Mouse (Mus musculus) megakaryocyte, embryonic 14.5 days (primary cell): ENCODE results near the gene Hoxd11.

ENCODE experiments used
- FLI1 ChIP-seq: IDR thresholded peaks from 2 replicates; pipeline ENCODE4 v1.6.1; 2012; ENCODE audit warnings: low read length, inconsistent platforms, mixed read lengths
- GATA1 ChIP-seq: IDR thresholded peaks from 3 replicates; pipeline ENCODE4 v1.6.1; 2012; ENCODE audit warnings: mixed read lengths, low read length, inconsistent platforms, borderline replicate concordance

DNA sequence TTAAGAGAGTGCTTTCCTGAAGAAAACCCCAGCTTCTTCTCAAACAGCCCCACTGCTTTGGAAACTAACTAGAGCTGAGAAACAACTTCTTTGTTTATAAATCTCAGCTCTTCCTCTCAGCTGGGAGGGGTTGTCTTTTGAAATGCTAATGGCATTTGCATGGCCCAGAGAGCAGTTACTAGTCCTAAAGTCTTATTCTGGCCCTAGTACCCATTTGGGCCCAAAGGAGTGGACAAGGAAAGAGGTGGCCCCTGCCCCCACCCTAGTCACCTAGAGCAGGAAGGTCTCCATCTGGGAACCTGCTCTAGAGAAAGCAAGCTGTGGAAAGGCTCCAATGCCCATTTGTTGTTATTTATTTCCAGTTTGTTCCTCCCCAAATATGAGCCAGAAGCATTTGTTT, 51.7 kb downstream of the Hoxd11 start:
- TF ChIP-seq GATA1 (no peak), FLI1 (no peak)
